Mouse (Mus musculus) splenic B cell, adult 2 months (primary cell): ENCODE data around the gene Gm11096.

Experiments used
- DNase-seq: peaks from one replicate; pipeline ENCODE4 v3.0.0-alpha.2; 2011; ENCODE audit warnings: low read depth, low spot score
- H3K27me3 ChIP-seq: 2 replicates; pipeline ENCODE4 v1.6.1; 2012; ENCODE audit warnings: mild to moderate bottlenecking, low read length, moderate library complexity, mixed read lengths; ENCODE audit not compliant: control insufficient read depth, poor library complexity, insufficient read depth, severe bottlenecking
- H3K36me3 ChIP-seq: 2 replicates; pipeline ENCODE4 v1.6.1; 2012; ENCODE audit warnings: mild to moderate bottlenecking, low read length, moderate library complexity, mixed read lengths; ENCODE audit not compliant: control insufficient read depth, poor library complexity, insufficient read depth, severe bottlenecking

The Gm11096 gene

DNA sequence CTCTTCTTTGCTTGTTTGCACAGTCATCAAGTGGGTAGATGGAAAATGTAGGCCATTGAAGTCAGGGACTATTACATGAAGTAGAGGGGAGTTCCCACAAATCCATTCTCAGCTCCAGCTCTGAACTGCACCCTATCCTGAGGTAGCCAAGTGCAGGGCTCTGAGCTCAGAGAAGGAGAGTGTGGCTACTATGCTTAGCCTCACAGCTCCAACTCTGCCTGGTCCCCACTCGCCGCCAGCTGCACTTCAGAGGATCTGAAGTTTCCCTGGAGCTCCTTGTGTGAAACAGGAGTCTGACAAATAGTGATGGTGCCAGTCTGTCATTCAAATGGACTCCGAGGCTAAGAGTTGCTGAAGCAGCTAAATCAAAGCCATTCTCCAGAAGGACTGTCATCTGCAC lies 13.7 kb downstream of the Gm11096 start:
- Histone ChIP-seq H3K36me3 (no peaks in the 10 kb centered on the region), H3K27me3 (no peaks in the 10 kb centered on the region)
- DNase-seq: no peak

DNA sequence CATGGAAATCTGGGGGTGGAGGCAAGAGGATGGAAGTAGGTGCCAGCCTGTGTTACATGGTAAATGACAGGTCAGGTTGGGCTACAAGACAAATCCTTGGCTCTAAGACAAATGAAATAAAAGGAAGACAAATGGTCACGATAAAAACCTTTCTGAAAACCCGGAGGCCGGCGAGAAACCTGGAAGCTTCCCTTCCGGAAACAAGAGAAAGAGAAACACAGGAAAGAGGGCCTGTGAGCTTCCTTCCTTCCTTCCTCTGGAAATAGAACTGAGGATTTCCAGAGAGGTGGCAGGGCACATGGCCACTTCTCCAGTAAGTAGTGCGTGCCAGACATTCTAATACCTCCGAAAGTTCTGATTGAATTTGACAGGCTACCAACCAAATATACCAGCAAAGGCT lies 14.4 kb downstream of the Gm11096 start:
- H3K27me3 ChIP-seq: no peaks in the 10 kb centered on the region
- no peaks in the 10 kb centered on the region for H3K36me3 ChIP-seq
- DNase-seq: no peak

- no peaks in the 10 kb centered on the region for H3K27me3 ChIP-seq
These were observed 17.8 kb downstream of the Gm11096 start for GRCm38 (mm10) chr17:81459379-81459778.

GRCm38 (mm10) chr17:81468941-81469340 lies 27.4 kb downstream of the Gm11096 start:
- no peaks in the 10 kb centered on the region for H3K36me3 ChIP-seq
- DNase-seq: no peak
- no peaks in the 10 kb centered on the region for H3K27me3 ChIP-seq

More at GRCm38 (mm10) chr17:81459379-81459778, 17.8 kb downstream of the Gm11096 start:
- H3K36me3 ChIP-seq: no peaks in the 10 kb centered on the region
- DNase-seq: no peak

- H3K27me3 ChIP-seq: no peaks in the 10 kb centered on the region
- H3K36me3 ChIP-seq: no peaks in the 10 kb centered on the region
- DNase-seq: no peak
These were observed 31.8 kb downstream of the Gm11096 start for GRCm38 (mm10) chr17:81473363-81473762.

DNA sequence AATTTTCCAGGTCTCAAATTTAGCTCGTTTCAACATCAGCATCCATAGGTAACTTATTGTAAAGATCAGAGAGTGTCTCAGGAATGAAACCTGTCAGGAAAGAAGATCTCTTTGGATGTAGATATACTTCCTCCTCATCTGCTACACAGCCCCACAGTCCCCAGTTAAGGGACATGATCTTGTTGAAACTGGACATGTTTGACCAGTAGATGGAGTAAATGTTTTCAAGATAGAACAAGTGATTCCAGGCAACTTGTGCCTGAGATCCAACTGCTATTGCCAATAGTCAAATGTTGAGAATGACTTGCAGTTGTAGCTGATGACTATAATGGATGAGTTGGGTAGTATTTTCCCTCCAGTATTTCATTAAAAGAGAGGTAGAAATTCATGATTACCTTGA lies 35.9 kb downstream of the Gm11096 start:
- no peaks in the 10 kb centered on the region for H3K27me3 ChIP-seq
- no peak for DNase-seq
- no peaks in the 10 kb centered on the region for H3K36me3 ChIP-seq

DNA sequence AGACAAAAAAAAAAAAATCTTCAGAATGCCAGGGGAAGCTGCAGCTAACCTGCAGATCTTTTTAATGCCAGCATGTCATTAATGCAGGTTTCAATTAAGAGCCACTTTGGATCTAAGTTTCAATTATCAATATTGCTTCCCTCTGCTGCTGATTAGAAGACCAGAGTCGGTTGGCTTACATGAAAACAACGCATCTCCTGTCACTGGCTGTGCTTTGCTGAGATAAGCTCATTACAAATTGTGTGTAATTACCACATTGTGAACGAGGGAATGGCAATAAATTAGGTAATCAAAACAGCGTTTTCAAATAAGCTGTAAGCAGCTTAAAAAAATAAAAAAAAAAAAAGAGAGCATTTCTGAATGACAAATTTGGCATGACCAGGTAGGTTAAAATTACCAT lies 38.2 kb downstream of the Gm11096 start:
- DNase-seq: no peak
- no peaks in the 10 kb centered on the region for H3K36me3 ChIP-seq
- H3K27me3 ChIP-seq: no peaks in the 10 kb centered on the region

- DNase-seq: no peak
- Histone ChIP-seq H3K36me3 (no peaks in the 10 kb centered on the region), H3K27me3 (no peaks in the 10 kb centered on the region)
These were observed 39.0 kb downstream of the Gm11096 start for GRCm38 (mm10) chr17:81480351-81481161.

GRCm38 (mm10) chr17:81481843-81482490 lies 40.4 kb downstream of the Gm11096 start:
- Histone ChIP-seq H3K27me3 (no peaks in the 10 kb centered on the region), H3K36me3 (no peaks in the 10 kb centered on the region)
- DNase-seq: no peak

DNA sequence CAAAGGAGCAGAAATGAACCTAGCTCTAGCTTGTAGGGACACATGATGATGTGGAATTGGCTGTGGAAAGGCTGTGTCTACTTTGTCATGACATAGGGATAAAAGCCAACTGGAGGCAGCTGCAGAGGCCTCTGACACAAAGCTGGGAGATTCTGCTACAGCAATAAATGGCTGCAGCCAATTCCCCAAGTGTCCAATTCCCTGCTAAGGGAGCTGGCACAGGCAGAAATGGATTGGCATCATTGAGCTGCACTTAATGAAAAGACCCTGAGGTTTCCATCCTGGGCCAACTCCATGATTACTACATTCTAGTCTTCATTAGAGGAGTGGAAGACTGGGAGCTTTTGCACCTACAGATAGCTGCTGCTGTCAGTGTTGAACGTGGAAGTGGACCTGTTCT lies 44.8 kb downstream of the Gm11096 start:
- Histone ChIP-seq H3K27me3 (no peaks in the 10 kb centered on the region), H3K36me3 (no peaks in the 10 kb centered on the region)
- no peak for DNase-seq
